Mouse (Mus musculus) brain, embryonic 14.5 days (tissue): ENCODE results near the gene St8sia4. TPM values are rescaled to one million over a fixed set of nuclear protein-coding genes. Genes with fewer than 3 reads are reported as not detected.

Source experiments
- DNase-seq: peaks from one replicate; pipeline ENCODE4 v3.0.0-alpha.2; 2011; ENCODE audit warnings: low read depth
- CTCF ChIP-seq: fragments of 200-500 bp; IDR thresholded peaks from 2 replicates; pipeline ENCODE4 v1.5.1; 2012; ENCODE audit warnings: inconsistent platforms, mild to moderate bottlenecking, moderate library complexity, borderline replicate concordance; ENCODE audit not compliant: insufficient read depth, insufficient read length; ENCODE audit errors: extremely low read depth
- POLR2A ChIP-seq: fragments of 200-500 bp; IDR thresholded peaks from 2 replicates; pipeline ENCODE4 v1.6.1; 2012; ENCODE audit warnings: mild to moderate bottlenecking, inconsistent platforms, borderline replicate concordance; ENCODE audit not compliant: poor library complexity, insufficient read depth, insufficient read length, severe bottlenecking; ENCODE audit errors: extremely low read depth
- polyA plus RNA-seq: library from polyadenylated mRNA; depleted of rRNA; stranded (reverse); fragments of >200 nt; gene quantifications from 2 replicates; pipeline ENCODE4 v1.2.3, GENCODE M21; 2012

Gene St8sia4
- polyA plus RNA-seq, 1 experiment: 22.2 TPM

GRCm38 (mm10) chr1:95653445-95653844 is 13.9 kb downstream of the St8sia4 start:
- DNase-seq: no peak
- TF ChIP-seq CTCF: no peak

- TF ChIP-seq CTCF (no peak), POLR2A (no peak)
- no peak for DNase-seq
These were observed 23.1 kb downstream of the St8sia4 start for GRCm38 (mm10) chr1:95644292-95644691.

- no peak for TF ChIP-seq CTCF
- no peak for TF ChIP-seq POLR2A
These were observed 28.4 kb downstream of the St8sia4 start for GRCm38 (mm10) chr1:95639001-95639400.

GRCm38 (mm10) chr1:95624376-95624775 is 43.0 kb downstream of the St8sia4 start:
- TF ChIP-seq POLR2A (no peak), CTCF (no peak)
- no peak for DNase-seq

More at GRCm38 (mm10) chr1:95639001-95639400, 28.4 kb downstream of the St8sia4 start:
- DNase-seq: peak; percentile 51

GRCm38 (mm10) chr1:95618647-95619046 is 48.7 kb downstream of the St8sia4 start:
- TF ChIP-seq POLR2A (no peak), CTCF (no peak)
- DNase-seq: no peak

- TF ChIP-seq POLR2A (no peak), CTCF (no peak)
- no peak for DNase-seq
These were observed 49.2 kb downstream of the St8sia4 start for GRCm38 (mm10) chr1:95618125-95618524.

GRCm38 (mm10) chr1:95610017-95610416 is 57.4 kb downstream of the St8sia4 start:
- DNase-seq: no peak
- no peak for TF ChIP-seq POLR2A
- no peak for TF ChIP-seq CTCF

- TF ChIP-seq POLR2A (no peak), CTCF (no peak)
- no peak for DNase-seq
These were observed 58.3 kb downstream of the St8sia4 start for GRCm38 (mm10) chr1:95609045-95609444.

GRCm38 (mm10) chr1:95605458-95605857 is 61.9 kb downstream of the St8sia4 start:
- DNase-seq: peak; percentile 22
- no peak for TF ChIP-seq POLR2A
- no peak for TF ChIP-seq CTCF

- no peak for DNase-seq
- TF ChIP-seq POLR2A: no peak
- TF ChIP-seq CTCF: no peak
These were observed 69.3 kb downstream of the St8sia4 start for GRCm38 (mm10) chr1:95598108-95598507.

- TF ChIP-seq POLR2A (no peak), CTCF (no peak)
- no peak for DNase-seq
These were observed 70.5 kb downstream of the St8sia4 start for GRCm38 (mm10) chr1:95596825-95597224.

- TF ChIP-seq POLR2A (no peak), CTCF (no peak)
- DNase-seq: no peak
These were observed 76.3 kb downstream of the St8sia4 start for GRCm38 (mm10) chr1:95591101-95591500.

GRCm38 (mm10) chr1:95590108-95590507 is 77.3 kb downstream of the St8sia4 start:
- TF ChIP-seq POLR2A: no peak
- no peak for TF ChIP-seq CTCF
- DNase-seq: no peak
